Mouse (Mus musculus): ENCODE measurements around the gene Wls.

The Wls gene

GRCm38 (mm10) chr3:159839481-159839880, at the start of gene Wls:
Wls (plus strand) TSS chr3:159839672.
- DNase-seq (ENCODE audit: low spot score in 2 of 2): peak; percentile 3 to 11

- no peak for DNase-seq (ENCODE audit: low spot score in 2 of 2)
These were observed 49.7 kb upstream of the Wls start for GRCm38 (mm10) chr3:159789781-159790180.

- DNase-seq (ENCODE audit: low spot score in 2 of 2): no peak
These were observed 7.9 kb upstream of the Wls start for GRCm38 (mm10) chr3:159831535-159831934.

- peak; percentile 3 to 4 for DNase-seq (ENCODE audit: low spot score in 2 of 2)
These were observed 737 bp downstream of the Wls start for GRCm38 (mm10) chr3:159840002-159840816.

GRCm38 (mm10) chr3:159840817-159841390, 1.4 kb downstream of the Wls start:
- DNase-seq (ENCODE audit: low spot score in 2 of 2): peak in 1 of 2 experiments; percentile 4

- DNase-seq (ENCODE audit: low spot score in 2 of 2): peak; percentile 2 to 6
These were observed 2.0 kb downstream of the Wls start for GRCm38 (mm10) chr3:159841458-159841857.

- no peak for DNase-seq (ENCODE audit: low spot score in 2 of 2)
These were observed 3.7 kb downstream of the Wls start for GRCm38 (mm10) chr3:159843135-159843534.

- DNase-seq (ENCODE audit: low spot score in 2 of 2): no peak
These were observed 8.0 kb downstream of the Wls start for GRCm38 (mm10) chr3:159847410-159848016.

- DNase-seq (ENCODE audit: low spot score in 2 of 2): no peak
These were observed 8.7 kb downstream of the Wls start for GRCm38 (mm10) chr3:159848156-159848555.

- DNase-seq (ENCODE audit: low spot score in 2 of 2): no peak
These were observed 12.0 kb downstream of the Wls start for GRCm38 (mm10) chr3:159851476-159851875.

GRCm38 (mm10) chr3:159851980-159852379, 12.5 kb downstream of the Wls start:
- DNase-seq (ENCODE audit: low spot score in 2 of 2): no peak

- no peak for DNase-seq (ENCODE audit: low spot score in 2 of 2)
These were observed 17.6 kb downstream of the Wls start for GRCm38 (mm10) chr3:159857112-159857511.

GRCm38 (mm10) chr3:159865691-159866090, 26.2 kb downstream of the Wls start:
- DNase-seq (ENCODE audit: low spot score in 2 of 2): no peak

- no peak for DNase-seq (ENCODE audit: low spot score in 2 of 2)
These were observed 39.5 kb downstream of the Wls start for GRCm38 (mm10) chr3:159878983-159879382.

- no peak for DNase-seq (ENCODE audit: low spot score in 2 of 2)
These were observed 43.9 kb downstream of the Wls start for GRCm38 (mm10) chr3:159883325-159883724.

- DNase-seq (ENCODE audit: low spot score in 2 of 2): no peak
These were observed 45.3 kb downstream of the Wls start for GRCm38 (mm10) chr3:159884802-159885201.

GRCm38 (mm10) chr3:159885271-159885670, 45.8 kb downstream of the Wls start:
- DNase-seq (ENCODE audit: low spot score in 2 of 2): no peak

GRCm38 (mm10) chr3:159885781-159886400, 46.4 kb downstream of the Wls start:
- DNase-seq (ENCODE audit: low spot score in 2 of 2): no peak

- no peak for DNase-seq (ENCODE audit: low spot score in 2 of 2)
These were observed 50.9 kb downstream of the Wls start for GRCm38 (mm10) chr3:159890176-159891056.

- no peak for DNase-seq (ENCODE audit: low spot score in 2 of 2)
These were observed 51.7 kb downstream of the Wls start for GRCm38 (mm10) chr3:159891057-159891752.

- no peak for DNase-seq (ENCODE audit: low spot score in 2 of 2)
These were observed 67.9 kb downstream of the Wls start for GRCm38 (mm10) chr3:159907329-159907728.

Data from natural killer cell, adult 2 months (primary cell).